Mouse (Mus musculus): ENCODE data around the gene Ghdc. TPM values are rescaled to one million over a fixed set of nuclear protein-coding genes. Genes with fewer than 3 reads are reported as not detected.

Gene Ghdc
- polyA plus RNA-seq, 1 experiment from 2014 or later, result 2.6 TPM

GRCm38 (mm10) chr11:100814498-100814897 is 43.7 kb upstream of the Ghdc start:
- Histone ChIP-seq H3K4me1 (ENCODE audit: control insufficient read depth, insufficient read depth, low read length) (peaks cover 11% of the 10 kb centered on the region), H3K27ac (replicated peaks; ENCODE audit: low read depth, low read length) (no peak overlapping the region)
- no peak for ATAC-seq (ENCODE audit: insufficient number of reproducible peaks, low FRiP score, low TSS enrichment, low read depth)

GRCm38 (mm10) chr11:100811132-100811531 is 40.4 kb upstream of the Ghdc start:
- Histone ChIP-seq H3K9ac (ENCODE audit: low read length) (no peak overlapping the region), H3K27me3 (ENCODE audit: control insufficient read depth, insufficient read depth, low read length) (no peaks in the 10 kb centered on the region), H3K4me2 (ENCODE audit: low read depth, severe bottlenecking) (no peak overlapping the region), H3K4me1 (ENCODE audit: control insufficient read depth, insufficient read depth, low read length) (0 out of 2 replicates have a peak, but pooled peaks cover 3% of the 10 kb centered on the region), H3K4me3 (ENCODE audit: low read depth, low read length) (no peak overlapping the region), H3K36me3 (ENCODE audit: control insufficient read depth, insufficient read depth, low read length) (no peaks in the 10 kb centered on the region; the same call in 1 of the 2 replicates), H3K9me3 (ENCODE audit: control insufficient read depth, low read length) (no peaks in the 10 kb centered on the region), H3K27ac (replicated peaks; ENCODE audit: low read depth, low read length) (peak overlapping the region; percentile 23)
- DNase-seq (ENCODE audit: low spot score) (no peak), ATAC-seq (ENCODE audit: insufficient number of reproducible peaks, low FRiP score, low TSS enrichment, low read depth) (no peak)
- WGBS, result 92% methylated on average over 2 of the region's 2 CpGs

More at GRCm38 (mm10) chr11:100814498-100814897, 43.7 kb upstream of the Ghdc start:
- H3K36me3 ChIP-seq (ENCODE audit: control insufficient read depth, insufficient read depth, low read length), result no peaks in the 10 kb centered on the region; the same call in 1 of the 2 replicates
- 60% methylated on average over 13 of the region's 13 CpGs for WGBS
- H3K9me3 ChIP-seq (ENCODE audit: control insufficient read depth, low read length), result no peaks in the 10 kb centered on the region
- H3K4me3 ChIP-seq (ENCODE audit: low read depth, low read length), result no peak overlapping the region
- 0 out of 2 replicates have a peak overlapping the region, but pooled peaks have one; percentile 12 for H3K4me2 ChIP-seq (ENCODE audit: low read depth, severe bottlenecking)
- H3K9ac ChIP-seq (ENCODE audit: low read length), result no peak overlapping the region
- peak; percentile 53 for DNase-seq (ENCODE audit: low spot score)
- no peaks in the 10 kb centered on the region for H3K27me3 ChIP-seq (ENCODE audit: control insufficient read depth, insufficient read depth, low read length)

- H3K27ac ChIP-seq (replicated peaks; ENCODE audit: low read depth, low read length), result peak overlapping the region; percentile 23
- H3K36me3 ChIP-seq (ENCODE audit: control insufficient read depth, insufficient read depth, low read length), result no peaks in the 10 kb centered on the region; the same call in 1 of the 2 replicates
- H3K9ac ChIP-seq (ENCODE audit: low read length), result no peak overlapping the region
- ATAC-seq (ENCODE audit: insufficient number of reproducible peaks, low FRiP score, low TSS enrichment, low read depth), result 0 out of 2 replicates have a peak, but pooled peaks have one; percentile 54
- no peaks in the 10 kb centered on the region for H3K27me3 ChIP-seq (ENCODE audit: control insufficient read depth, insufficient read depth, low read length)
- 66% methylated on average over 9 of the region's 9 CpGs for WGBS
- no peak overlapping the region for H3K4me2 ChIP-seq (ENCODE audit: low read depth, severe bottlenecking)
- peak; percentile 62 for DNase-seq (ENCODE audit: low spot score)
- H3K9me3 ChIP-seq (ENCODE audit: control insufficient read depth, low read length), result no peaks in the 10 kb centered on the region
- 0 out of 2 replicates have a peak, but pooled peaks cover 3% of the 10 kb centered on the region for H3K4me1 ChIP-seq (ENCODE audit: control insufficient read depth, insufficient read depth, low read length)
- H3K4me3 ChIP-seq (ENCODE audit: low read depth, low read length), result no peak overlapping the region
Observed at GRCm38 (mm10) chr11:100810516-100810915, 39.8 kb upstream of the Ghdc start.

- no peak overlapping the region for H3K27ac ChIP-seq (replicated peaks; ENCODE audit: low read depth, low read length)
- no peak overlapping the region for H3K4me3 ChIP-seq (ENCODE audit: low read depth, low read length)
- no peaks in the 10 kb centered on the region for H3K9me3 ChIP-seq (ENCODE audit: control insufficient read depth, low read length)
- H3K4me1 ChIP-seq (ENCODE audit: control insufficient read depth, insufficient read depth, low read length), result no peaks in the 10 kb centered on the region
- 74% methylated on average over 20 of the region's 20 CpGs for WGBS
- no peak overlapping the region for H3K4me2 ChIP-seq (ENCODE audit: low read depth, severe bottlenecking)
- DNase-seq (ENCODE audit: low spot score) (no peak), ATAC-seq (ENCODE audit: insufficient number of reproducible peaks, low FRiP score, low TSS enrichment, low read depth) (no peak)
- no peak overlapping the region for H3K9ac ChIP-seq (ENCODE audit: low read length)
- H3K27me3 ChIP-seq (ENCODE audit: control insufficient read depth, insufficient read depth, low read length), result no peaks in the 10 kb centered on the region
- peaks cover 10% of the 10 kb centered on the region for H3K36me3 ChIP-seq (ENCODE audit: control insufficient read depth, insufficient read depth, low read length)
Observed at GRCm38 (mm10) chr11:100806380-100807305, 35.9 kb upstream of the Ghdc start.

- no peak overlapping the region for H3K9ac ChIP-seq (ENCODE audit: low read length)
- no peak for ATAC-seq (ENCODE audit: insufficient number of reproducible peaks, low FRiP score, low TSS enrichment, low read depth)
- no peak overlapping the region for H3K27ac ChIP-seq (replicated peaks; ENCODE audit: low read depth, low read length)
- H3K4me2 ChIP-seq (ENCODE audit: low read depth, severe bottlenecking), result no peak overlapping the region
- no peaks in the 10 kb centered on the region for H3K9me3 ChIP-seq (ENCODE audit: control insufficient read depth, low read length)
- no peak overlapping the region for H3K4me3 ChIP-seq (ENCODE audit: low read depth, low read length)
- H3K4me1 ChIP-seq (ENCODE audit: control insufficient read depth, insufficient read depth, low read length), result no peaks in the 10 kb centered on the region
- 81% methylated on average over 7 of the region's 7 CpGs for WGBS
- DNase-seq (ENCODE audit: low spot score), result no peak
- no peaks in the 10 kb centered on the region for H3K27me3 ChIP-seq (ENCODE audit: control insufficient read depth, insufficient read depth, low read length)
- H3K36me3 ChIP-seq (ENCODE audit: control insufficient read depth, insufficient read depth, low read length), result peaks cover 10% of the 10 kb centered on the region; the same call in 1 of the 2 replicates
Observed at GRCm38 (mm10) chr11:100805535-100805934, 34.8 kb upstream of the Ghdc start.

GRCm38 (mm10) chr11:100804409-100804808 is 33.7 kb upstream of the Ghdc start:
- H3K4me3 ChIP-seq (ENCODE audit: low read depth, low read length), result no peak overlapping the region
- H3K27ac ChIP-seq (replicated peaks; ENCODE audit: low read depth, low read length), result no peak overlapping the region
- WGBS, result 92% methylated on average over 10 of the region's 10 CpGs
- H3K9me3 ChIP-seq (ENCODE audit: control insufficient read depth, low read length), result no peaks in the 10 kb centered on the region
- H3K4me1 ChIP-seq (ENCODE audit: control insufficient read depth, insufficient read depth, low read length), result 0 out of 2 replicates have a peak, but pooled peaks cover 3% of the 10 kb centered on the region
- no peaks in the 10 kb centered on the region for H3K27me3 ChIP-seq (ENCODE audit: control insufficient read depth, insufficient read depth, low read length)
- DNase-seq (ENCODE audit: low spot score) (no peak), ATAC-seq (ENCODE audit: insufficient number of reproducible peaks, low FRiP score, low TSS enrichment, low read depth) (no peak)
- no peak overlapping the region for H3K4me2 ChIP-seq (ENCODE audit: low read depth, severe bottlenecking)
- no peak overlapping the region for H3K9ac ChIP-seq (ENCODE audit: low read length)
- H3K36me3 ChIP-seq (ENCODE audit: control insufficient read depth, insufficient read depth, low read length), result peaks cover 10% of the 10 kb centered on the region; the same call in 1 of the 2 replicates

- Histone ChIP-seq H3K9me3 (ENCODE audit: control insufficient read depth, low read length) (no peaks in the 10 kb centered on the region), H3K4me2 (ENCODE audit: low read depth, severe bottlenecking) (no peak overlapping the region), H3K4me1 (ENCODE audit: control insufficient read depth, insufficient read depth, low read length) (0 out of 2 replicates have a peak, but pooled peaks cover 3% of the 10 kb centered on the region), H3K9ac (ENCODE audit: low read length) (no peak overlapping the region), H3K27ac (replicated peaks; ENCODE audit: low read depth, low read length) (no peak overlapping the region), H3K4me3 (ENCODE audit: low read depth, low read length) (no peak overlapping the region), H3K27me3 (ENCODE audit: control insufficient read depth, insufficient read depth, low read length) (no peaks in the 10 kb centered on the region), H3K36me3 (ENCODE audit: control insufficient read depth, insufficient read depth, low read length) (peaks cover 6% of the 10 kb centered on the region; the same call in 1 of the 2 replicates)
- DNase-seq (ENCODE audit: low spot score) (no peak), ATAC-seq (ENCODE audit: insufficient number of reproducible peaks, low FRiP score, low TSS enrichment, low read depth) (no peak)
- 69% methylated on average over 5 of the region's 5 CpGs for WGBS
Observed at GRCm38 (mm10) chr11:100799426-100799825, 28.7 kb upstream of the Ghdc start.

- no peaks in the 10 kb centered on the region for H3K36me3 ChIP-seq (ENCODE audit: control insufficient read depth, insufficient read depth, low read length)
- WGBS, result 68% methylated on average over 8 of the region's 8 CpGs
Observed at GRCm38 (mm10) chr11:100796585-100796984, 25.8 kb upstream of the Ghdc start.

More at GRCm38 (mm10) chr11:100796585-100796984, 25.8 kb upstream of the Ghdc start:
- DNase-seq (ENCODE audit: low spot score) (no peak), ATAC-seq (ENCODE audit: insufficient number of reproducible peaks, low FRiP score, low TSS enrichment, low read depth) (no peak)
- Histone ChIP-seq H3K4me3 (ENCODE audit: low read depth, low read length) (no peak overlapping the region), H3K4me1 (ENCODE audit: control insufficient read depth, insufficient read depth, low read length) (0 out of 2 replicates have a peak, but pooled peaks cover 3% of the 10 kb centered on the region), H3K9me3 (ENCODE audit: control insufficient read depth, low read length) (no peaks in the 10 kb centered on the region), H3K27ac (replicated peaks; ENCODE audit: low read depth, low read length) (no peak overlapping the region), H3K4me2 (ENCODE audit: low read depth, severe bottlenecking) (no peak overlapping the region), H3K9ac (ENCODE audit: low read length) (no peak overlapping the region), H3K27me3 (ENCODE audit: control insufficient read depth, insufficient read depth, low read length) (no peaks in the 10 kb centered on the region)
